In genomic region chr1:126693585-126693984, GRCm38 (mm10) we compare ENCODE assay signal across 19 mouse cellular contexts.
DNase-seq lines count a peak whose midpoint lies in the region; TF ChIP-seq lines count a peak whose summit lies in the region.
"Had no signal": no experiment of that assay in that cellular context is flagged by ENCODE, and none has a peak within 500 bp of the region (broad histone marks: within the 10 kb centered on the region; RNA-seq: fewer than 3 reads in every experiment).

No protein-coding gene starts in this region.

- H3K4me3 ChIP-seq in lung, adult 2 months (replicated peaks; ENCODE audit: extremely low read depth, low read depth, low read length): no peak overlapping the region
- H3K4me3 ChIP-seq: embryonic facial prominence, embryonic 10.5 days; embryonic facial prominence, embryonic 12.5 days; forebrain, embryonic 13.5 days; forebrain, embryonic 15.5 days had no signal

- DNase-seq in heart, adult 11 months: peak; percentile 10
- DNase-seq in heart, adult 9 months (ENCODE audit: low spot score in 2 of 2): no peak
- peak; percentile 23 for DNase-seq in lung, adult 2 months
- DNase-seq in lung, postnatal 10 days: no peak
- peak; percentile 49 for DNase-seq in lung, postnatal 25 days (ENCODE audit: low spot score)
- no peak for DNase-seq in kidney, postnatal 10 days
- DNase-seq: adrenal gland, adult 8-10 months; adrenal gland, postnatal 14 days; adrenal gland, postnatal 36 days; B cell, adult 2 months; cerebellum, adult 11-12 months; cerebellum, adult 2 months; cerebellum, adult 9-10 months; cerebellum, postnatal 10 days; cerebellum, postnatal 25 days had no signal

- no peak for TF ChIP-seq CTCF in lung, adult 2 months (IDR thresholded peaks at IDR 0.05; ENCODE audit: insufficient read depth, low read length)

- 68% methylated on average over 7 of the region's 7 CpGs for WGBS in lung, adult 2 months

- no peaks in the 10 kb centered on the region for H3K4me1 ChIP-seq in lung, adult 2 months (ENCODE audit: control insufficient read depth, insufficient read depth, low read length)
- H3K4me1 ChIP-seq: embryonic facial prominence, embryonic 10.5 days; embryonic facial prominence, embryonic 12.5 days had no signal

- no peak for TF ChIP-seq POLR2A in lung, adult 2 months (IDR thresholded peaks at IDR 0.05; ENCODE audit: borderline replicate concordance, extremely low read depth, low read depth, low read length)

Comparison
In these comparisons a context has a peak if more than half of its experiments do, and no peak if none do; other contexts are left out.
1. DNase-seq: peak in heart, adult 11 months (single experiment), lung, adult 2 months (single experiment) and lung, postnatal 25 days (single experiment); none in heart, adult 9 months (0 of 2), lung, postnatal 10 days (single experiment) and kidney, postnatal 10 days (single experiment).